ENCODE assay signal across 15 mouse cellular contexts in genomic region chr9:77926911-77927310, GRCm38 (mm10).
"Had no signal": no experiment of that assay in that cellular context is flagged by ENCODE, and none has a peak within 500 bp of the region (broad histone marks: within the 10 kb centered on the region; RNA-seq: fewer than 3 reads in every experiment).

No protein-coding gene starts in this region.

- ATAC-seq: midbrain, embryonic 16.5 days had no signal

- H3K9me3 ChIP-seq: limb, embryonic 13.5 days; liver, embryonic 13.5 days; midbrain, embryonic 12.5 days; neural tube, embryonic 13.5 days had no signal

- H3K27me3 ChIP-seq: limb, embryonic 13.5 days; liver, embryonic 13.5 days; midbrain, embryonic 12.5 days; neural tube, embryonic 13.5 days had no signal

- H3K4me3 ChIP-seq: layer of hippocampus, adult 2 months; limb, embryonic 13.5 days; liver, embryonic 13.5 days; midbrain, embryonic 12.5 days; neural tube, embryonic 13.5 days had no signal

- H3K27ac ChIP-seq: layer of hippocampus, adult 2 months; limb, embryonic 13.5 days; liver, embryonic 13.5 days; midbrain, embryonic 12.5 days; neural tube, embryonic 13.5 days had no signal

- H3K36me3 ChIP-seq: limb, embryonic 13.5 days; liver, embryonic 13.5 days; midbrain, embryonic 12.5 days; neural tube, embryonic 13.5 days had no signal

- H3K9ac ChIP-seq: limb, embryonic 13.5 days; liver, embryonic 13.5 days; midbrain, embryonic 12.5 days; neural tube, embryonic 13.5 days had no signal

- H3K4me2 ChIP-seq: limb, embryonic 13.5 days; liver, embryonic 13.5 days; midbrain, embryonic 12.5 days; neural tube, embryonic 13.5 days had no signal

- DNase-seq: kidney, postnatal 10 days; kidney, postnatal 4 days; left cerebral cortex, postnatal 4 days; liver, embryonic 13.5 days; lung, adult 18-20 months; retina, postnatal 1 day; right cerebral cortex, postnatal 4 days; spleen, adult 18-20 months; thymus, adult 18-20 months; thymus, postnatal 14 days had no signal
